Mouse (Mus musculus) CH12.LX (cell line): ENCODE data around the gene Creg1. TPM values are rescaled to one million over a fixed set of nuclear protein-coding genes. Genes with fewer than 3 reads are reported as not detected.

Experiments
- DNase-seq: peaks from one replicate; pipeline ENCODE4 v3.0.0-alpha.2; 2013; ENCODE audit errors: extremely low read depth
- H3K27ac ChIP-seq: 2 replicates; pipeline ENCODE4 v1.5.1; 2012; ENCODE audit warnings: low read depth, mild to moderate bottlenecking, control low read depth, moderate library complexity; ENCODE audit not compliant: insufficient read depth
- H3K27me3 ChIP-seq: replicated peaks from 2 replicates; pipeline ENCODE3; 2012; ENCODE audit warnings: inconsistent platforms
- H3K36me3 ChIP-seq, 2 experiments: replicated peaks in 1 of 2; 2 replicates each; pipeline versions ENCODE3 to v1.6.1; 2012; ENCODE audit warnings: inconsistent platforms in 1 of 2, low read length in 1 of 2, mild to moderate bottlenecking in 1 of 2, mixed read lengths in 1 of 2, moderate library complexity in 1 of 2; ENCODE audit not compliant: control insufficient read depth in 1 of 2, insufficient read depth in 1 of 2
- H3K4me1 ChIP-seq, 2 experiments: 2 replicates each; pipeline ENCODE4 v1.6.1; 2012; ENCODE audit warnings: inconsistent platforms in 1 of 2, moderate library complexity in 1 of 2; ENCODE audit not compliant: insufficient read depth in 2 of 2, control insufficient read depth in 1 of 2
- H3K4me2 ChIP-seq: 2 replicates; pipeline ENCODE4 v1.6.1; 2012; ENCODE audit warnings: low read depth, mild to moderate bottlenecking, control low read depth; ENCODE audit not compliant: poor library complexity, insufficient read depth, severe bottlenecking
- H3K4me3 ChIP-seq, 3 experiments: fragments of 150-350 bp in 1 of 3; sonication (generic) in 1 of 3; replicated peaks in 1 of 3; 2 replicates each; pipeline versions ENCODE3 to v1.5.1; 2011 to 2012; ENCODE audit warnings: low read depth in 2 of 3, low read length in 2 of 3, mild to moderate bottlenecking in 2 of 3, moderate library complexity in 2 of 3, control low read depth in 1 of 3, improper control_type of control experiment in 1 of 3, inconsistent platforms in 1 of 3, mixed read lengths in 1 of 3; ENCODE audit not compliant: poor library complexity in 1 of 3
- H3K79me2 ChIP-seq: replicated peaks from 2 replicates; pipeline ENCODE4 v1.6.1; 2012; ENCODE audit warnings: mild to moderate bottlenecking, moderate library complexity; ENCODE audit not compliant: control insufficient read depth, poor library complexity, insufficient read depth, severe bottlenecking; ENCODE audit errors: extremely low read depth
- H3K9ac ChIP-seq: 2 replicates; pipeline ENCODE4 v1.6.1; 2012; ENCODE audit warnings: low read depth, mild to moderate bottlenecking, control low read depth, moderate library complexity; ENCODE audit not compliant: insufficient read depth
- H3K9me3 ChIP-seq: replicated peaks from 2 replicates; pipeline ENCODE3; 2012; ENCODE audit warnings: low read length, inconsistent platforms, mixed read lengths
- EP300 ChIP-seq: IDR thresholded peaks from 2 replicates; pipeline ENCODE4 v1.6.1; 2011; ENCODE audit warnings: low read length, improper control_type of control experiment
- ETS1 ChIP-seq: conservative IDR thresholded peaks from 2 replicates; pipeline ENCODE4 v1.6.1; 2012; ENCODE audit warnings: low read depth, mild to moderate bottlenecking, inconsistent platforms, low read length, improper control_type of control experiment, moderate library complexity
- GABPA ChIP-seq: IDR thresholded peaks from 2 replicates; pipeline ENCODE4 v1.6.1; 2012; ENCODE audit warnings: low read depth, low read length, improper control_type of control experiment, inconsistent platforms; ENCODE audit not compliant: insufficient replicate concordance
- HCFC1 ChIP-seq: IDR thresholded peaks from 2 replicates; pipeline ENCODE4 v1.6.1; 2012; ENCODE audit warnings: low read depth, mild to moderate bottlenecking, inconsistent platforms, low read length, improper control_type of control experiment
- IRF4 ChIP-seq: IDR thresholded peaks from 2 replicates; pipeline ENCODE4 v1.6.1; 2014; ENCODE audit warnings: low read depth, mild to moderate bottlenecking, inconsistent platforms, low read length, improper control_type of control experiment
- JUND ChIP-seq: conservative IDR thresholded peaks from 2 replicates; pipeline ENCODE4 v1.6.1; 2011; ENCODE audit warnings: low read depth, low read length, improper control_type of control experiment
- MAX ChIP-seq: IDR thresholded peaks from 2 replicates; pipeline ENCODE4 v1.6.1; 2011; ENCODE audit warnings: low read length, improper control_type of control experiment
- MAZ ChIP-seq: IDR thresholded peaks from 2 replicates; pipeline ENCODE4 v1.6.1; 2012; ENCODE audit warnings: low read depth, mild to moderate bottlenecking, inconsistent platforms, low read length, improper control_type of control experiment, moderate library complexity
- MEF2A ChIP-seq: IDR thresholded peaks from 2 replicates; pipeline ENCODE4 v1.6.1; 2014; ENCODE audit warnings: low read depth, mild to moderate bottlenecking, inconsistent platforms, low read length, improper control_type of control experiment, borderline replicate concordance
- MXI1 ChIP-seq: IDR thresholded peaks from 2 replicates; pipeline ENCODE4 v1.6.1; 2011; ENCODE audit warnings: mild to moderate bottlenecking, low read depth, low read length, improper control_type of control experiment
- NRF1 ChIP-seq: IDR thresholded peaks from 2 replicates; pipeline ENCODE4 v1.6.1; 2014; ENCODE audit warnings: low read depth, mild to moderate bottlenecking, inconsistent platforms, low read length, improper control_type of control experiment, moderate library complexity
- PAX5 ChIP-seq: IDR thresholded peaks from 2 replicates; pipeline ENCODE4 v1.6.1; 2012; ENCODE audit warnings: low read length, inconsistent platforms, mixed read lengths
- POLR2A ChIP-seq: IDR thresholded peaks from 2 replicates; pipeline ENCODE4 v1.6.1; 2011; ENCODE audit warnings: low read depth, mild to moderate bottlenecking, improper control_type of control experiment, low read length
- SIN3A ChIP-seq: IDR thresholded peaks from 2 replicates; pipeline ENCODE4 v1.6.1; 2012; ENCODE audit warnings: low read length, improper control_type of control experiment, inconsistent platforms
- SMC3 ChIP-seq: IDR thresholded peaks from 2 replicates; pipeline ENCODE4 v1.6.1; 2011; ENCODE audit warnings: low read depth, low read length, improper control_type of control experiment
- ZC3H11A ChIP-seq: IDR thresholded peaks from 2 replicates; pipeline ENCODE4 v1.6.1; 2012; ENCODE audit warnings: low read depth, mild to moderate bottlenecking, inconsistent platforms, low read length, improper control_type of control experiment
- ZMIZ1 ChIP-seq: IDR thresholded peaks from 2 replicates; pipeline ENCODE4 v1.6.1; 2012; ENCODE audit warnings: low read depth, mild to moderate bottlenecking, inconsistent platforms, low read length, improper control_type of control experiment
- ZNF384 ChIP-seq: IDR thresholded peaks from 2 replicates; pipeline ENCODE4 v1.6.1; 2012; ENCODE audit warnings: low read depth, low read length, improper control_type of control experiment, inconsistent platforms
- dilution Hi-C: fragments of 300-500 bp; cut with MboI; formaldehyde crosslinking; loops from 2 replicates; pipeline ENCODE4 v1.14.3; 2020; ENCODE audit warnings: low sequenced_read_pairs; ENCODE audit not compliant: extremely low pct_unique_long_range_greater_than_20kb, extremely low pct_ligation_motif_present
- in situ Hi-C: fragments of 300-500 bp; cut with MboI; formaldehyde crosslinking; loops from 3 replicates; pipeline ENCODE4 v1.14.3; 2019; ENCODE audit warnings: low sequenced_read_pairs, low pct_ligation_motif_present, low pct_unique_long_range_greater_than_20kb, mixed read lengths
- polyA plus RNA-seq: library from polyadenylated mRNA; unstranded; fragments of >175 nt; gene quantifications from 2 replicates; pipeline ENCODE4 v1.2.1, GENCODE M21; 2012; ENCODE audit warnings: low read depth; ENCODE audit not compliant: insufficient read length
- total RNA-seq, 2 experiments: library from RNA; depleted of rRNA; stranded (reverse); fragments of 300-350 nt in 1 of 2; fragments of >200 nt in 1 of 2; gene quantifications; 2 replicates each; pipeline ENCODE4 v1.2.3; 2012 to 2014

Creg1 gene
- total and polyA plus RNA-seq, 3 experiments = 22.3 to 44.3 (median 38.2) TPM

DNA sequence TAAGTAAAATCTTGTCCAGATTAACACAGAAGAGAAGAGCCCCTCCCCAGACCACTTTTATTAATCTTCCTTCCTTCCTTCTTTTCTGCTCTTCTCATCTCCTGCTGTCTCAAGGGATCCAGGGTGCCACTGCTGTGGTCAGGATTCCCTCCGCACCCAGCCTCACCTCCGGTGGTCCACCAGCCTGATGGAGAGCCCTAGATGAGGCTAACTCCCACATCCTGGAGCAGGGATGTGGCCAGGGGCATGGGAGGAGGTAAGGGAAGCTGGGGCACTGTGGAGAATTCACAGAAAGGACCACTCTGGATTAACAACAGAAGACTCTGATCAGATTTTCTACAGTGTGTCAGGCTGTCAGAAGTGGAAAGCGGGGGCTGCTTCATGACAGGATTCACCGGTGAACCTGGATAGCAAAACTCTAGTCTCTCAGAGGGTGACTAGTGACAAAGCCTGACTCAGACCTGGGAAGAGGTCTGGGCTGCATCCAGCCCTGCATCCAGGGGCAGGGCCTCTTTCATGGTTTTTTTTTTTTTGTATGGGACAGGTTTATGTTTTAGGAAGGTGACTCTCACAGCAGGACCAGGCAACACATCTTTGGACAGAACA lies 38.4 kb upstream of the Creg1 start:
- H3K4me3 ChIP-seq = no peak overlapping the region
- H3K27me3 ChIP-seq = no peaks in the 10 kb centered on the region
- no peaks in the 10 kb centered on the region for H3K9me3 ChIP-seq
- no peak for DNase-seq
- H3K36me3 ChIP-seq = no peaks in the 10 kb centered on the region
- dilution Hi-C loops = no loop called here
- no peak overlapping the region for H3K27ac ChIP-seq
- TF ChIP-seq ZMIZ1 (no peak), SMC3 (no peak), IRF4 (no peak), ZC3H11A (no peak), MAX (no peak), NRF1 (no peak), PAX5 (no peak), ZNF384 (no peak), ETS1 (no peak), JUND (no peak), POLR2A (no peak), MAZ (no peak)
- H3K4me1 ChIP-seq = peaks cover 2 to 14% of the 10 kb centered on the region in 2 experiments; a peak in 2 of 4 replicates
- H3K79me2 ChIP-seq = no peaks in the 10 kb centered on the region
- no peak overlapping the region for H3K9ac ChIP-seq
- H3K4me2 ChIP-seq = no peak overlapping the region
- in situ Hi-C loops = no loop called here

DNA sequence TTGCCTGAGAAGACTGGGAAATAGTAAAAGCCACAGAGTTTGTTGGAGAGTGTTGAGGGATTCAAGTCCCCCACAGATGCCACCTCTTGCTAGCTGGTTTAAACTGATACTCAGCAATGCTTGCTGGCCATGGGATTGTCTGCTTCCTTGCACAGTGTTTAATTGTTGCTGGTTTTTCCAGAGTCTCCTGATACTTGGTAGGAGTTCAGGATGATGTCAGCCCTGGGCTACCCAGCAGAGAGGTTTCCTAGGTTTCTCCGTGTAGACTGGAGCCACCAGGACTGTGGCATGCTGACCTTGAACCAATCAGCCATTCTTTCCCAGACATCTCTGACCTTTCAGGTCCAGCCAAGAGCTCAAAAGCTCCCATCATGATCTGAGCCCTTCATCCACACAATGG lies 36.6 kb upstream of the Creg1 start:
- Histone ChIP-seq H3K4me3 (no peak overlapping the region), H3K9me3 (no peaks in the 10 kb centered on the region), H3K27ac (no peak overlapping the region), H3K27me3 (no peaks in the 10 kb centered on the region), H3K4me1 (peaks cover 2 to 14% of the 10 kb centered on the region in 2 experiments; a peak in 2 of 4 replicates), H3K36me3 (no peaks in the 10 kb centered on the region), H3K9ac (no peak overlapping the region), H3K79me2 (no peaks in the 10 kb centered on the region), H3K4me2 (no peak overlapping the region)
- DNase-seq = no peak
- in situ Hi-C loops (no loop called here), dilution Hi-C loops (no loop called here)
- TF ChIP-seq EP300 = no peak
- no peak for TF ChIP-seq SIN3A
- TF ChIP-seq HCFC1 = no peak
- no peak for TF ChIP-seq GABPA
- TF ChIP-seq ETS1 = no peak
- no peak for TF ChIP-seq MEF2A
- no peak for TF ChIP-seq MAX
- no peak for TF ChIP-seq NRF1
- TF ChIP-seq PAX5 = no peak
- no peak for TF ChIP-seq POLR2A
- TF ChIP-seq MXI1 = no peak
